Mouse (Mus musculus): ENCODE measurements around the gene Mettl9.

Gene Mettl9

GRCm38 (mm10) chr7:121098614-121099389 lies 64.6 kb downstream of the Mettl9 start:
- no peak for DNase-seq (ENCODE audit: low spot score in 2 of 2)

GRCm38 (mm10) chr7:121107851-121108250 lies 73.6 kb downstream of the Mettl9 start:
- DNase-seq (ENCODE audit: low spot score in 2 of 2), result no peak

- no peak for DNase-seq (ENCODE audit: low spot score in 2 of 2)
Measured at GRCm38 (mm10) chr7:121111321-121111720, 77.1 kb downstream of the Mettl9 start.

- no peak for DNase-seq (ENCODE audit: low spot score in 2 of 2)
Measured at GRCm38 (mm10) chr7:121111762-121112161, 77.5 kb downstream of the Mettl9 start.

GRCm38 (mm10) chr7:121120143-121120818 lies 86.0 kb downstream of the Mettl9 start:
- DNase-seq (ENCODE audit: low spot score in 2 of 2), result peak; percentile 51 to 79

All from frontal cortex, postnatal 10 days (tissue).